Mouse (Mus musculus) intestine, embryonic 16.5 days (tissue): ENCODE results near the gene 1700025C18Rik. TPM values are rescaled to one million over a fixed set of nuclear protein-coding genes. Genes with fewer than 3 reads are reported as not detected.

Source experiments
- ATAC-seq: fragments of 200-750 bp; cut with Nextera tagmentation; 2 replicates; pipeline ENCODE4 v1.8.0; 2017; ENCODE audit warnings: moderate TSS enrichment, moderate library complexity
- H3K27ac ChIP-seq: fragments of 300-500 bp; sonication (generic); 2 replicates; pipeline ENCODE4 v1.5.1; 2014; ENCODE audit warnings: mild to moderate bottlenecking, low read length
- H3K27me3 ChIP-seq: fragments of 300-500 bp; sonication (generic); replicated peaks from 2 replicates; pipeline ENCODE4 v1.6.1; 2014; ENCODE audit warnings: low read length, control low read depth, mixed read lengths; ENCODE audit not compliant: control insufficient read depth, insufficient read depth
- H3K36me3 ChIP-seq: fragments of 300-500 bp; sonication (generic); 2 replicates; pipeline ENCODE4 v1.6.1; 2014; ENCODE audit warnings: low read length, control low read depth; ENCODE audit not compliant: control insufficient read depth, insufficient read depth
- H3K4me1 ChIP-seq: fragments of 300-500 bp; sonication (generic); 2 replicates; pipeline ENCODE4 v1.6.1; 2014; ENCODE audit warnings: low read length, control low read depth, mixed read lengths; ENCODE audit not compliant: control insufficient read depth, insufficient read depth
- H3K4me2 ChIP-seq: fragments of 300-500 bp; sonication (generic); 2 replicates; pipeline ENCODE4 v1.6.1; 2014; ENCODE audit warnings: low read depth, low read length, control low read depth
- H3K4me3 ChIP-seq: fragments of 300-500 bp; sonication (generic); 2 replicates; pipeline ENCODE4 v1.5.1; 2014; ENCODE audit warnings: mild to moderate bottlenecking, low read length
- H3K9ac ChIP-seq: fragments of 300-500 bp; sonication (generic); 2 replicates; pipeline ENCODE4 v1.6.1; 2014; ENCODE audit warnings: low read depth, low read length
- H3K9me3 ChIP-seq: fragments of 300-500 bp; sonication (generic); 2 replicates; pipeline ENCODE4 v1.6.1; 2016; ENCODE audit warnings: low read length, control low read depth; ENCODE audit not compliant: control insufficient read depth
- WGBS: fragments of 180-500 bp; shearing (Covaris S2); extraction: QIAGEN DNeasy Blood & Tissue Kit; methylation state at CpG from one replicate; pipeline ENCODE4 v1.1.7; 2014; 5-methylcytosine and 5-hydroxymethylcytosine counted together
- polyA plus RNA-seq: library from polyadenylated mRNA; unstranded; fragments of >200 nt; fragmentation: Nextera tagmentation; extraction: Ambion mirVana; gene quantifications from 2 replicates; pipeline ENCODE4 v1.2.1, GENCODE M21; 2015

The 1700025C18Rik gene
- polyA plus RNA-seq, 1 experiment from 2014 or later = not detected

- no peak overlapping the region for H3K9ac ChIP-seq
- ATAC-seq = no peak
- no peak overlapping the region for H3K27ac ChIP-seq
- 69% methylated on average over 4 of the region's 4 CpGs for WGBS
- H3K27me3 ChIP-seq = peaks cover 3% of the 10 kb centered on the region; the same call in 1 of the 2 replicates
- H3K36me3 ChIP-seq = no peaks in the 10 kb centered on the region
- H3K4me2 ChIP-seq = no peak overlapping the region
- H3K4me3 ChIP-seq = no peak overlapping the region
- H3K4me1 ChIP-seq = no peaks in the 10 kb centered on the region
- no peaks in the 10 kb centered on the region for H3K9me3 ChIP-seq
These were observed 3.9 kb downstream of the 1700025C18Rik start for GRCm38 (mm10) chr2:165086634-165087033.

- no peak overlapping the region for H3K4me2 ChIP-seq
- 29% methylated on average over 7 of the region's 7 CpGs for WGBS
- H3K4me1 ChIP-seq = no peaks in the 10 kb centered on the region
- ATAC-seq = no peak
- H3K9ac ChIP-seq = no peak overlapping the region
- H3K9me3 ChIP-seq = no peaks in the 10 kb centered on the region
- H3K27ac ChIP-seq = no peak overlapping the region
- no peak overlapping the region for H3K4me3 ChIP-seq
- H3K36me3 ChIP-seq = no peaks in the 10 kb centered on the region
- peaks cover 39% of the 10 kb centered on the region for H3K27me3 ChIP-seq
These were observed 9.3 kb downstream of the 1700025C18Rik start for GRCm38 (mm10) chr2:165081257-165081656.

DNA sequence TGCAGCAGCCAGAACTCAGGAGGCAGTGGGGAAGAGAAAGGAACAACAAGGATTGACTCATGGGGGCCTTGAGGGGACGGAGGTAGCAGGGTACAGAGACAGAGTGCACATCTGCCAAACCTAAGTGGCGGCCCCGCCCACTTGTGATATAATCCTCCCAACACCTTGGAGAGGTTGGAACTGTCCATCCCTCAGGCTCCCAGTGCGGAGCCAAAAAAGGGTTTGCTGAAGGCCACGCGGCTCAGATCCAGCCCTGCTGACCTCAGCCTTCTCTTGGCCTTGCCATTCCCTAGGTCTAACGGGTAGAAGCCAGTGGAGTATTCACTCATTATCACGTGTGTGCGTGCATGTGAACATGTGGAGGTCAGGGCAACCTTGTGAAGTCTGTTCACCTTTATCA lies 9.9 kb downstream of the 1700025C18Rik start:
- no peak overlapping the region for H3K4me2 ChIP-seq
- 20% methylated on average over 9 of the region's 9 CpGs for WGBS
- H3K9ac ChIP-seq = no peak overlapping the region
- no peak overlapping the region for H3K4me3 ChIP-seq
- no peaks in the 10 kb centered on the region for H3K36me3 ChIP-seq
- no peaks in the 10 kb centered on the region for H3K4me1 ChIP-seq
- no peak overlapping the region for H3K27ac ChIP-seq
- no peak for ATAC-seq
- H3K27me3 ChIP-seq = peaks cover 45% of the 10 kb centered on the region
- H3K9me3 ChIP-seq = no peaks in the 10 kb centered on the region

- Histone ChIP-seq H3K36me3 (no peaks in the 10 kb centered on the region), H3K4me1 (no peaks in the 10 kb centered on the region), H3K27ac (no peak overlapping the region), H3K4me3 (no peak overlapping the region), H3K9ac (no peak overlapping the region), H3K4me2 (no peak overlapping the region), H3K27me3 (peaks cover 58% of the 10 kb centered on the region), H3K9me3 (no peaks in the 10 kb centered on the region)
- WGBS = 20% methylated on average over 10 of the region's 10 CpGs
- ATAC-seq = no peak
These were observed 11.9 kb downstream of the 1700025C18Rik start for GRCm38 (mm10) chr2:165078605-165079004.

DNA sequence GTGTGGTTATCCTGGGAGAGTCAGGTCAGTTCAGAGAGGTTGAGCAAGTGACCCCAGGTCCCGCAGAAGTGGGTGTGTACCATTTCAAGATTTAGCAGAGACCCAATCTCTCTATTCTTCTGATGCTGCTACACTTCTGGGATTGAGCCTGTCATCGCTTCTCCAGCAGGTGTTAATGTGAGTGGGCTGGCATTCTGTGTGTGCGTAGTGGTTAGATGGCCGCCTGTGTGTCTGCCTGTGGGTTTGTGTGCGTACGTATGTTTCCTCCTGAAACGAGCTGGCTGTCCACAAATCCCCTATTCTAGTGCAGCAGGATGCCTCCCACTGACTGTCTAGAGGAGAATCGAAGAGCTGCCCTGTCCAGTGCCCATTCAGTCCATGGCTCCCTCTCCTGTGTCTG lies 12.5 kb downstream of the 1700025C18Rik start:
- Histone ChIP-seq H3K9me3 (no peaks in the 10 kb centered on the region), H3K4me3 (no peak overlapping the region), H3K36me3 (no peaks in the 10 kb centered on the region), H3K4me2 (no peak overlapping the region), H3K9ac (no peak overlapping the region), H3K4me1 (no peaks in the 10 kb centered on the region), H3K27me3 (peaks cover 64% of the 10 kb centered on the region), H3K27ac (no peak overlapping the region)
- 61% methylated on average over 8 of the region's 8 CpGs for WGBS
- no peak for ATAC-seq

GRCm38 (mm10) chr2:165077055-165077454 lies 13.5 kb downstream of the 1700025C18Rik start:
- no peaks in the 10 kb centered on the region for H3K36me3 ChIP-seq
- H3K4me2 ChIP-seq = no peak overlapping the region
- WGBS = 14% methylated on average over 9 of the region's 9 CpGs
- no peak overlapping the region for H3K27ac ChIP-seq
- H3K9me3 ChIP-seq = no peaks in the 10 kb centered on the region
- ATAC-seq = no peak
- peaks cover 65% of the 10 kb centered on the region for H3K27me3 ChIP-seq
- no peaks in the 10 kb centered on the region for H3K4me1 ChIP-seq
- H3K4me3 ChIP-seq = no peak overlapping the region
- H3K9ac ChIP-seq = no peak overlapping the region

DNA sequence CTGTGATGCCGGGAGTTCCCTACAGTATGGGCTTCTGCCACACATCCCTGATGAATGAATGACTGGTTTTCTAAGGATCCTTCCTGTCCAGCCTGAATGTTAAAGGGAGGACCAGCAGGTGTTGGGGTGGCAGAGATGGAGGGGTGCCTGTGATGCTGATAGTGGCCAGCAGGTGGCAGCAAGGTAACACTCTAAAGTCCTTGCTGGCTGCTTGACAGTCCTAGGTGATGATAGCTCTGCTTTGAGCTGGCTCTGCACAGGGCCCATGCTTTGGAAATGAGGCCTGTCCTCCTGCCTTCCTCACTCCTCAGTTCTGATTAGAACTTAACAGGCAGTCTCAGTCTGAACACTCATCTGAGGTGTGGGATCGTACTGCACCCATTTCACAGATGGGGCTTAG lies 15.6 kb downstream of the 1700025C18Rik start:
- no peak overlapping the region for H3K4me2 ChIP-seq
- ATAC-seq = 0 out of 2 replicates have a peak, but pooled peaks have one; percentile 31
- no peak overlapping the region for H3K9ac ChIP-seq
- H3K4me1 ChIP-seq = peaks cover 4% of the 10 kb centered on the region; the same call in 1 of the 2 replicates
- peaks cover 61% of the 10 kb centered on the region for H3K27me3 ChIP-seq
- no peak overlapping the region for H3K27ac ChIP-seq
- H3K36me3 ChIP-seq = no peaks in the 10 kb centered on the region
- WGBS = 42% methylated on average over 2 of the region's 2 CpGs
- no peak overlapping the region for H3K4me3 ChIP-seq
- H3K9me3 ChIP-seq = no peaks in the 10 kb centered on the region

GRCm38 (mm10) chr2:165074081-165074884 lies 16.3 kb downstream of the 1700025C18Rik start:
- no peaks in the 10 kb centered on the region for H3K9me3 ChIP-seq
- WGBS = 39% methylated on average over 11 of the region's 11 CpGs
- no peak overlapping the region for H3K4me2 ChIP-seq
- peaks cover 4% of the 10 kb centered on the region; the same call in 1 of the 2 replicates for H3K4me1 ChIP-seq
- ATAC-seq = no peak
- no peak overlapping the region for H3K9ac ChIP-seq
- H3K27ac ChIP-seq = no peak overlapping the region
- peaks cover 54% of the 10 kb centered on the region for H3K27me3 ChIP-seq
- no peaks in the 10 kb centered on the region for H3K36me3 ChIP-seq
- no peak overlapping the region for H3K4me3 ChIP-seq

- WGBS = 22% methylated on average over 9 of the region's 9 CpGs
- no peak overlapping the region for H3K4me2 ChIP-seq
- no peak overlapping the region for H3K9ac ChIP-seq
- peaks cover 4% of the 10 kb centered on the region; the same call in 1 of the 2 replicates for H3K4me1 ChIP-seq
- H3K27me3 ChIP-seq = peaks cover 45% of the 10 kb centered on the region
- no peaks in the 10 kb centered on the region for H3K36me3 ChIP-seq
- H3K9me3 ChIP-seq = no peaks in the 10 kb centered on the region
- H3K4me3 ChIP-seq = no peak overlapping the region
- no peak for ATAC-seq
- no peak overlapping the region for H3K27ac ChIP-seq
These were observed 17.2 kb downstream of the 1700025C18Rik start for GRCm38 (mm10) chr2:165073381-165073781.
